Mouse (Mus musculus): ENCODE data around the gene Mdn1. TPM values are rescaled to one million over a fixed set of nuclear protein-coding genes. Genes with fewer than 3 reads are reported as not detected.

The Mdn1 gene
- total and polyA plus RNA-seq, 3 experiments = 16.1 to 49.8 (median 44.5) TPM

GRCm38 (mm10) chr4:32799966-32800576, 143.2 kb downstream of the Mdn1 start, which contains the start of gene Lyrm2 (continued):
- TF ChIP-seq RAD21 (IDR thresholded peaks at IDR 0.05; ENCODE audit: low read depth, low read length) = no peak
- peak; percentile 82; the same call in 1 of the 2 replicates for TF ChIP-seq POLR2AphosphoS2 (IDR thresholded peaks at IDR 0.05; ENCODE audit: low read length)
- TF ChIP-seq MXI1 (IDR thresholded peaks at IDR 0.05; ENCODE audit: low read depth, low read length) = no peak
- TF ChIP-seq POLR2A (IDR thresholded peaks at IDR 0.05; ENCODE audit: control insufficient read depth in 1 of 2, insufficient read depth in 1 of 2, low read depth in 1 of 2, low read length in 2 of 2, poor library complexity in 1 of 2) = peak; percentile 91 to 95
- TF ChIP-seq TAL1 (IDR thresholded peaks at IDR 0.05; ENCODE audit: low read length) = no peak
- TF ChIP-seq E2F4 (IDR thresholded peaks at IDR 0.05; ENCODE audit: borderline replicate concordance, low read depth, low read length) = no peak
- TF ChIP-seq RCOR1 (IDR thresholded peaks at IDR 0.05; ENCODE audit: low read depth, low read length) = no peak
- TF ChIP-seq ELF1 (IDR thresholded peaks at IDR 0.05; ENCODE audit: low read depth, low read length) = peak; percentile 96
- TF ChIP-seq SMC3 (IDR thresholded peaks at IDR 0.05; ENCODE audit: low read depth, low read length) = no peak
- no peak for TF ChIP-seq EP300 (IDR thresholded peaks at IDR 0.05; ENCODE audit: low read depth in 1 of 2, low read length in 2 of 2)
- no peak for TF ChIP-seq GABPA (IDR thresholded peaks at IDR 0.05; ENCODE audit: low read depth, low read length)
- TF ChIP-seq MYC (IDR thresholded peaks at IDR 0.05; ENCODE audit: low read depth, low read length) = no peak
- no peak for TF ChIP-seq BHLHE40 (IDR thresholded peaks at IDR 0.05; ENCODE audit: borderline replicate concordance, low read depth, low read length)
- no peak for TF ChIP-seq KAT2A (conservative IDR thresholded peaks at IDR 0.05; ENCODE audit: low read depth, low read length)
- peak; percentile 38; the same call in 1 of the 2 replicates for TF ChIP-seq NRF1 (IDR thresholded peaks at IDR 0.05; ENCODE audit: insufficient read depth, low read depth, low read length, poor library complexity, severe bottlenecking)
- no peak for TF ChIP-seq ZNF384 (IDR thresholded peaks at IDR 0.05; ENCODE audit: low read depth, low read length)
- no peak for TF ChIP-seq MAFK (IDR thresholded peaks at IDR 0.05; ENCODE audit: borderline replicate concordance, low read depth, low read length)
- TF ChIP-seq CHD2 (IDR thresholded peaks at IDR 0.05; ENCODE audit: low read length) = no peak
- TF ChIP-seq ZC3H11A (IDR thresholded peaks at IDR 0.05; ENCODE audit: low read depth, low read length) = no peak
- TF ChIP-seq TCF12 (IDR thresholded peaks at IDR 0.05; ENCODE audit: low read depth, low read length) = peak; percentile 57; the same call in 1 of the 2 replicates
- no peak; the same call in 1 of the 2 replicates for TF ChIP-seq MAX (IDR thresholded peaks at IDR 0.05; ENCODE audit: low read length)
- TF ChIP-seq ETS1 (IDR thresholded peaks at IDR 0.05; ENCODE audit: low read depth, low read length) = no peak
- TF ChIP-seq MAZ (IDR thresholded peaks at IDR 0.05; ENCODE audit: low read depth, low read length) = no peak
- no peak for TF ChIP-seq CHD1 (IDR thresholded peaks at IDR 0.05; ENCODE audit: low read depth, low read length)
- TF ChIP-seq MEF2A (IDR thresholded peaks at IDR 0.05; ENCODE audit: extremely low read depth, insufficient replicate concordance, low read depth, low read length, poor library complexity, severe bottlenecking) = no peak
